Mouse (Mus musculus) thymus, adult 2 months (tissue): ENCODE results near the gene Coq4. TPM values are rescaled to one million over a fixed set of nuclear protein-coding genes. Genes with fewer than 3 reads are reported as not detected.

Experiments
- DNase-seq: peaks from one replicate; pipeline ENCODE4 v3.0.0; 2021
- H3K27ac ChIP-seq: fragments of 200-500 bp; 2 replicates; pipeline ENCODE4 v1.5.1; 2012; ENCODE audit warnings: low read length, control low read depth; ENCODE audit not compliant: control insufficient read depth, insufficient read depth
- H3K27me3 ChIP-seq: fragments of 200-500 bp; 2 replicates; pipeline ENCODE4 v1.6.1; 2012; ENCODE audit warnings: mild to moderate bottlenecking, low read length, moderate library complexity, mixed read lengths; ENCODE audit not compliant: control insufficient read depth, insufficient read depth
- H3K36me3 ChIP-seq: fragments of 200-500 bp; 2 replicates; pipeline ENCODE4 v1.6.1; 2012; ENCODE audit warnings: mild to moderate bottlenecking, low read length, moderate library complexity; ENCODE audit not compliant: control insufficient read depth, insufficient read depth
- H3K4me1 ChIP-seq: fragments of 200-500 bp; replicated peaks from 2 replicates; pipeline ENCODE4 v1.6.1; 2012; ENCODE audit warnings: low read length; ENCODE audit not compliant: control insufficient read depth, insufficient read depth
- H3K4me3 ChIP-seq: fragments of 200-500 bp; 2 replicates; pipeline ENCODE4 v1.5.1; 2012; ENCODE audit warnings: mild to moderate bottlenecking, low read length, control low read depth, moderate library complexity; ENCODE audit not compliant: control insufficient read depth, insufficient read depth
- CTCF ChIP-seq: fragments of 200-500 bp; IDR thresholded peaks from 2 replicates; pipeline ENCODE4 v1.5.1; 2012; ENCODE audit warnings: mild to moderate bottlenecking, control low read depth, low read length, moderate library complexity, borderline replicate concordance; ENCODE audit not compliant: control insufficient read depth, poor library complexity, insufficient read depth; ENCODE audit errors: extremely low read depth
- POLR2A ChIP-seq: fragments of 200-500 bp; IDR thresholded peaks from 2 replicates; pipeline ENCODE4 v1.6.1; 2012; ENCODE audit warnings: mild to moderate bottlenecking, low read length, control low read depth, moderate library complexity; ENCODE audit not compliant: control insufficient read depth, poor library complexity, insufficient read depth; ENCODE audit errors: extremely low read depth
- WGBS: fragments of 180-500 bp; shearing (Covaris S2); methylation state at CpG from one replicate; pipeline ENCODE4 v1.1.7; 2018; 5-methylcytosine and 5-hydroxymethylcytosine counted together
- polyA plus RNA-seq: library from polyadenylated mRNA; depleted of rRNA; stranded (reverse); fragments of >200 nt; gene quantifications from 2 replicates; pipeline ENCODE4 v1.2.3, GENCODE M21; 2012

The Coq4 gene
- polyA plus RNA-seq, 1 experiment = 49.0 TPM

DNA sequence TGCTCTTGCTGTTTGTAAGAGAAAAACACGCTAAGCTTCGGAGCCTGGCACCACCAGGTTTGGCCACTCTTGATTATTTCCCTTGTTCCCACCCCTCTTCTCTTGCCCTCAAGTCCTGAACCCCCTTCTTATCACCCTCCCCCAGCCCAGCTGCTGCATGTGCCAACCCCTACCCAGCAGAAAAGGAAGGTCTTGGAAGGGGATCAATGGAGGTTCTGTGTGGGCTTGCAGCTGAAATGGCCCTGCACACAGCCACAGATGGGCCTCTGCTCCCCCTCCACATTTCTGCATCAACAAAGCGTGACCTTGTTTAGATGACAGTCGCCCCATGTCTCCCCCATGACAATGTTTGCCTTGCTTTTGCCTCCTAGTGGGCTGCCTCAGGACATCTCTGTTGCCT lies 43.8 kb downstream of the Coq4 start:
- no peak for DNase-seq
- Histone ChIP-seq H3K27me3 (no peaks in the 10 kb centered on the region), H3K4me1 (peaks cover 6% of the 10 kb centered on the region), H3K4me3 (no peak overlapping the region), H3K36me3 (peaks cover 7% of the 10 kb centered on the region), H3K27ac (no peak overlapping the region)
- 97% methylated on average over 4 of the region's 4 CpGs for WGBS
- TF ChIP-seq CTCF (no peak), POLR2A (no peak)

DNA sequence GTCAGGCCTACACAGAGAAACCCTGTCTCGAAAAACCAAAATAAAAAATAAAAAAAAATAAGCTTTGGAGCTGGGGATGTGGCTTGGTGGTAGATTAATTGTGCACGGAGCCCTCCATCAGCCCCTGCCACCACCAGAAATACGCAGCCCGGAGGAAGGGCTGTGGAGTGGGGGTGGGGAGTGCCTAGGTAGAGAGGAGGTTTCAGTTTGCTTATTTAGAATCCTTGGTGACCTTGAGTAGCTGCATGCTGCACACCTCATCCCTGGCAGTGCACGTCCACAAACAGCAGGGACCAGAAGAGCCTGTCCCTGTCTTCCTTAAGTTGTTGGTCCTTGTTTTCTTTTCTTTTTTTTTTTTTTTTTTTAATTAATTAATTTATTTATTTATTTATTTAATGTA lies 46.5 kb downstream of the Coq4 start:
- Histone ChIP-seq H3K4me1 (no peaks in the 10 kb centered on the region), H3K27me3 (no peaks in the 10 kb centered on the region), H3K27ac (no peak overlapping the region), H3K4me3 (no peak overlapping the region), H3K36me3 (peaks cover 7% of the 10 kb centered on the region)
- 97% methylated on average over 5 of the region's 5 CpGs for WGBS
- TF ChIP-seq CTCF = no peak
- no peak for TF ChIP-seq POLR2A
- no peak for DNase-seq

DNA sequence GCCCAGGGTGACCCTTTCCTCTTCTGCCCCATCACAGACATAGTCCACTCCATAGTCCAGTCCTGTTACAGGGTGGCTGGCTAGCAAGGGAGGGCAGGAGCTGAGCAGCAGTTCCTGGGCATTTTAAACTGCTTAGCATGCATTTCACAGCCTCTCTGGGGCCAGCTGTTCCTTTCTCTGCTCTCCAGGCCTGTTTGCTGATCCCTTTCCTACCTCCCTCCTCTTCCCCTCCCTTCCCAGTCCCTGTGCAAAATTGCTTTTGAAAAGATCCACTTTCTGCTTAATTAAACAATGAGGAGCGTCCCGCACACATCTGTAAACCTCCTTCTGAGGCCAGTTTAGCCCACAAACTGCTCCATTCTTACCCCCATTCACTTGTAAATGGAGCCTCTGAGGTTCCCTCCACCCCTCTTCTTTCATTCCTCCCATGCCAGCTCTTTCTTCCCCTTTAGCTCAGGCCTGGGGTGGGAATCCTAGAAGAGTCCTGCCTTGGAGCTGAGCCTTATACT lies 48.2 kb downstream of the Coq4 start:
- TF ChIP-seq POLR2A (no peak), CTCF (no peak)
- H3K4me1 ChIP-seq = no peaks in the 10 kb centered on the region
- WGBS = 94% methylated on average over 2 of the region's 2 CpGs
- no peak overlapping the region for H3K4me3 ChIP-seq
- H3K36me3 ChIP-seq = peaks cover 11% of the 10 kb centered on the region
- H3K27me3 ChIP-seq = no peaks in the 10 kb centered on the region
- H3K27ac ChIP-seq = no peak overlapping the region
- DNase-seq = no peak

DNA sequence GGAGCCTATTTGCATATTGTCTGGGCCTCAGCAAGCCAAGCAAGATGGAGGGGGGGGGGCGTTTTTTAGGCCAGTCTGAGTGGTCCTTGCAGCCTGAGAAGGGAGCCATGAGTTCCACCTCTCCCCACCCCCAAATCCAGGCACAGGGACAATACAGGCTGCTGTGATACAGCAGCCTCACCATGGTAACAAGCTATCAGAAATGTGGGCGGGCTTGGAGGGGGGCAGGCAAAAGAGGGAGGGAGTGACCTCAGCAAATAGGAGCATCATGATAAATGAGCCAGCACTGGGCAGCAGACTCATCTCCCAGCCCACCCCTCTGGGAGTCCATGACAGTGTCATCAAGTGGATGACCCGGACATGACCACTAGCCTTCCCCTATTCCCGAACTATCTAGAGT lies 52.2 kb downstream of the Coq4 start:
- Histone ChIP-seq H3K27ac (no peak overlapping the region), H3K36me3 (peaks cover 13% of the 10 kb centered on the region), H3K4me3 (no peak overlapping the region), H3K27me3 (no peaks in the 10 kb centered on the region), H3K4me1 (no peaks in the 10 kb centered on the region)
- 86% methylated on average over 4 of the region's 4 CpGs for WGBS
- TF ChIP-seq POLR2A (no peak), CTCF (no peak)
- no peak for DNase-seq

DNA sequence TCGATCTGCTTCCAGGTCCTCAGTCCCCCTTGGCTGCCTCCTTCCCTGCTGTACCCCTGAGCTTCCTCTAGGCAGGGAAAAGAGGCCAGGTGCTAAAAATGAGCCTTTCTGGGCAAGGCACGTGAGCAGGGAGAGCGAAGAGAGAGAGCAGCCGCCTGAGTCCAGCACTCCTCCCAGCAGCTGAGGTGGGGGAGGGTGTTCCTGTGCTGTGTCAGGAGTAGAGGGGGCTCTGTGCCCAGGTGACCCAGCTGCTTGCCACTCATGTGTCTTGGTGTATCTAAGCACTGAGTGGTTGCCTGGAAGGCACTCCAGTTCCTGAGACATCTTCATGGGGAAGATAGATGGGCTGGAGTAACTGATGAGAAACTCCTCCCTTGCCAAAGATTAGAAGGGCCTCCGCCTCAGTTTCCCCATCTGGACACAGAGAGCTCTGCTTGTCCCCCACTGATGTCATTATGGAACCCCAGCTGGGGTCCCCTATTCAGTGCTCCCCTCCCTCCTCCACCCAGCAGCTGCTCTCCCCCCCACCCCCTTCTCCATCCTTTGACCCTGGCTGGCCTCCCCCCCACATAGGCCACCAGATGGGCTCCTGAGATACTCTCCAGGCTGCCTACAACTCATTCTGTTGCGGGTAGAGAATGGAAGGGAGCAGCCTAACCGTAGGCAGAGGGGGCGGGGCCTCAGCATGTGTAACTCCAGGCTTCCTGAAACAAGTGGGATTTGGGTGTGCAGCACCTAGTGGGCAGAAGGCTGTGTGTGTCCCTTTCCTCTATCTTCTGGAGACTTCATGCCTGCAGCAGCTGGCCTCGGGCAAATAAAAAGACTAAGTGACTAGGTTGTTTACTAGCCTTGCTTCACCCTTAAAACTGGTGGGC lies 56.2 kb downstream of the Coq4 start:
- no peak for DNase-seq
- H3K4me3 ChIP-seq = no peak overlapping the region
- TF ChIP-seq CTCF = no peak
- TF ChIP-seq POLR2A = no peak
- 96% methylated on average over 9 of the region's 9 CpGs for WGBS
- H3K27ac ChIP-seq = no peak overlapping the region
- no peaks in the 10 kb centered on the region for H3K27me3 ChIP-seq
- peaks cover 19% of the 10 kb centered on the region for H3K36me3 ChIP-seq
- H3K4me1 ChIP-seq = peaks cover 2% of the 10 kb centered on the region; the same call in 1 of the 2 replicates

DNA sequence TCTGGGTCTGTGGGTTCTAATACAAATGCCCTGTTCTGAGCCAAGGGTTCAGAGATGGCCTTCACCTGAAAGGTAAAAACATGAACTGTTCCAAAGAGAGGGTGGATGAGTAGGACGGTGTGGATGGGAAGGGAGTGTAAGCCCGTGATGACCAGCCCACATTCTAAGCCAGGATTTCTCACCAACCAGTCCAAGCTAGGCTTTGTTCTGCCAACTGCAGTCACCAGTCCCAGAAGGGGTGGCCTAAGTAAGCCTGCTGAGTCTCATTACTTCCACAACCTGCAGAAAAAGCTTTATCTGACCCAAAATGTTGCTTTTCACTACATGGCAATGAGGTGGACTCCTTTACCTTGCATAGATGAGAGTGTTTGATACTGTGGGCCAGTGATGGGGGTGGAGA lies 56.8 kb downstream of the Coq4 start:
- WGBS = 99% methylated on average over 2 of the region's 2 CpGs
- peaks cover 17% of the 10 kb centered on the region for H3K36me3 ChIP-seq
- no peak overlapping the region for H3K4me3 ChIP-seq
- H3K27me3 ChIP-seq = no peaks in the 10 kb centered on the region
- H3K27ac ChIP-seq = no peak overlapping the region
- no peak for TF ChIP-seq POLR2A
- no peak for TF ChIP-seq CTCF
- H3K4me1 ChIP-seq = peaks cover 8% of the 10 kb centered on the region
- DNase-seq = no peak
